Mouse (Mus musculus) liver, adult (tissue): ENCODE measurements around the gene Bbs10.

Experiments
- GATA4 ChIP-seq: IDR thresholded peaks from 2 replicates; pipeline ENCODE4 v1.6.1; 2014; ENCODE audit warnings: mild to moderate bottlenecking, low read length; ENCODE audit not compliant: insufficient replicate concordance

The Bbs10 gene

GRCm38 (mm10) chr10:111314636-111315395, 16.3 kb downstream of the Bbs10 start:
- TF ChIP-seq GATA4: no peak

GRCm38 (mm10) chr10:111315940-111316339, 17.5 kb downstream of the Bbs10 start:
- TF ChIP-seq GATA4: no peak

GRCm38 (mm10) chr10:111318021-111318420, 19.5 kb downstream of the Bbs10 start:
- TF ChIP-seq GATA4: no peak

GRCm38 (mm10) chr10:111318805-111319500, 20.5 kb downstream of the Bbs10 start:
- TF ChIP-seq GATA4: no peak

GRCm38 (mm10) chr10:111320579-111320978, 22.1 kb downstream of the Bbs10 start:
- no peak for TF ChIP-seq GATA4

- TF ChIP-seq GATA4: no peak
These were observed 29.5 kb downstream of the Bbs10 start for GRCm38 (mm10) chr10:111327957-111328356.

GRCm38 (mm10) chr10:111329326-111329725, 30.8 kb downstream of the Bbs10 start:
- TF ChIP-seq GATA4: peak; percentile 97

- no peak for TF ChIP-seq GATA4
These were observed 36.4 kb downstream of the Bbs10 start for GRCm38 (mm10) chr10:111334902-111335301.

GRCm38 (mm10) chr10:111335517-111336352, 37.3 kb downstream of the Bbs10 start:
- no peak for TF ChIP-seq GATA4

GRCm38 (mm10) chr10:111336353-111336713, 37.9 kb downstream of the Bbs10 start:
- no peak for TF ChIP-seq GATA4

- TF ChIP-seq GATA4: no peak
These were observed 40.8 kb downstream of the Bbs10 start for GRCm38 (mm10) chr10:111339296-111339695.

- TF ChIP-seq GATA4: no peak
These were observed 43.3 kb downstream of the Bbs10 start for GRCm38 (mm10) chr10:111341761-111342160.

GRCm38 (mm10) chr10:111343555-111343954, 45.1 kb downstream of the Bbs10 start:
- TF ChIP-seq GATA4: no peak

GRCm38 (mm10) chr10:111348263-111348662, 49.8 kb downstream of the Bbs10 start:
- TF ChIP-seq GATA4: no peak
